Mouse (Mus musculus) midbrain, embryonic 16.5 days (tissue): ENCODE measurements around the gene Ice1. TPM values are rescaled to one million over a fixed set of nuclear protein-coding genes. Genes with fewer than 3 reads are reported as not detected.

Experiments
- ATAC-seq: fragments of 200-750 bp; cut with Nextera tagmentation; 2 replicates; pipeline ENCODE4 v1.8.0; 2017; ENCODE audit warnings: moderate TSS enrichment
- H3K27ac ChIP-seq: fragments of 300-500 bp; sonication (generic); 2 replicates; pipeline ENCODE4 v1.5.1; 2014; ENCODE audit warnings: mild to moderate bottlenecking, low read length, mixed read lengths
- H3K27me3 ChIP-seq: fragments of 300-500 bp; sonication (generic); 2 replicates; pipeline ENCODE4 v1.6.1; 2014; ENCODE audit warnings: low read depth, low read length, mixed read lengths; ENCODE audit not compliant: control insufficient read depth, insufficient read depth
- H3K36me3 ChIP-seq: fragments of 300-500 bp; sonication (generic); 2 replicates; pipeline ENCODE4 v1.6.1; 2014; ENCODE audit warnings: mild to moderate bottlenecking, low read length, moderate library complexity, mixed read lengths; ENCODE audit not compliant: control insufficient read depth, insufficient read depth
- H3K4me1 ChIP-seq: fragments of 300-500 bp; sonication (generic); 2 replicates; pipeline ENCODE4 v1.6.1; 2014; ENCODE audit warnings: mild to moderate bottlenecking, low read length, mixed read lengths; ENCODE audit not compliant: control insufficient read depth, insufficient read depth
- H3K4me2 ChIP-seq: fragments of 300-500 bp; sonication (generic); 2 replicates; pipeline ENCODE4 v1.6.1; 2014; ENCODE audit warnings: mild to moderate bottlenecking, low read length, mixed read lengths
- H3K4me3 ChIP-seq: fragments of 300-500 bp; sonication (generic); 2 replicates; pipeline ENCODE4 v1.5.1; 2014; ENCODE audit warnings: low read depth, mild to moderate bottlenecking, low read length, moderate library complexity, mixed read lengths
- H3K9ac ChIP-seq: fragments of 300-500 bp; sonication (generic); 2 replicates; pipeline ENCODE4 v1.6.1; 2014; ENCODE audit warnings: low read depth, low read length, mixed read lengths
- H3K9me3 ChIP-seq: fragments of 300-500 bp; sonication (generic); replicated peaks from 2 replicates; pipeline ENCODE4 v1.6.1; 2014; ENCODE audit warnings: mild to moderate bottlenecking, low read length, mixed read lengths; ENCODE audit not compliant: control insufficient read depth, poor library complexity, severe bottlenecking
- WGBS: fragments of 180-500 bp; shearing (Covaris S2); extraction: QIAGEN DNeasy Blood & Tissue Kit; methylation state at CpG from one replicate; pipeline ENCODE4 v1.1.7; 2014; 5-methylcytosine and 5-hydroxymethylcytosine counted together
- polyA plus RNA-seq: library from polyadenylated mRNA; unstranded; fragments of >200 nt; fragmentation: Nextera tagmentation; extraction: Ambion mirVana; gene quantifications from 2 replicates; pipeline ENCODE4 v1.2.1, GENCODE M21; 2015

Ice1 gene
- polyA plus RNA-seq, 1 experiment from 2014 or later, result 38.2 TPM

DNA sequence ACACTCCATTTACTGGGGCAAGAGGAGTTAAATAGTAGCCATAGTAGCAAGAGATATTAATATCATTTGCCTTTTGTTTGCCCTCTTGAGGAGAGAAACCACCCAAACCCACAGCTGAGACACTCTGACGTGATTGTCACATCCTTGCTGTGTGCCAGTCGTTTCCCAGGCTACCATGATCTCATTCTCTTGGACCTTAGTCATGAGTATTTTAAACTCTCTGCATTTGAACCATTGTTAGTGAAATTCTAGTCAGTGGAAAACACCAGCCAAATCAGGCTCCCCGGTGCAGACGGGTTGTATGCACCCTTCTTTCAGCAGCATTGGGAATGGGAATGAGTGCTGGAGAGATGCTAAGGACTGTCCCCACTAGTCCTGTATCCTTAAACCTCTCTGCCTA, 32.6 kb upstream of the Ice1 start:
- no peak overlapping the region for H3K27ac ChIP-seq
- H3K36me3 ChIP-seq, result no peaks in the 10 kb centered on the region
- 68% methylated on average over 4 of the region's 4 CpGs for WGBS
- no peak overlapping the region for H3K4me2 ChIP-seq
- H3K4me3 ChIP-seq, result no peak overlapping the region
- no peaks in the 10 kb centered on the region for H3K27me3 ChIP-seq
- no peak overlapping the region for H3K9ac ChIP-seq
- no peaks in the 10 kb centered on the region for H3K4me1 ChIP-seq
- no peak for ATAC-seq
- no peaks in the 10 kb centered on the region for H3K9me3 ChIP-seq

DNA sequence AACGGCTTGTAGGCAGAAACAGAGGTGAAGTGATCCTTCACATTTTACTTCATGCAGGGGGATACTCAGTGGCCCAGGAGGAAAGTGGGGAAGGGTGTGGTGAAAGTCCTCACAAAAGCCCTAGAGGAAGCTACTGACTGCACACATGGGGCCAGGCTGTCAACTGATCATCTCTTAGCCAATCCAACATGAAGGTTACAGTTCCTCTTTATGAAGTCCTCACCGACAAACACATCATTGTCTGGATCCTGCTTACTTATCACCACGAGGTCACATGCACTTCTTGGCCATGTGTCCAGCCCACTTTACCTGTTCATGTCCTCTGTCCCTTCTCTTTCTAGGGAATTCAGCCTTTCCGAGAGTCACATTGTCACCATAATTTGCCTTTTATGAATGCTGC, 22.3 kb upstream of the Ice1 start:
- Histone ChIP-seq H3K36me3 (no peaks in the 10 kb centered on the region), H3K27ac (no peak overlapping the region), H3K4me3 (no peak overlapping the region), H3K9ac (no peak overlapping the region), H3K4me1 (no peaks in the 10 kb centered on the region), H3K9me3 (no peaks in the 10 kb centered on the region), H3K27me3 (no peaks in the 10 kb centered on the region), H3K4me2 (no peak overlapping the region)
- ATAC-seq, result no peak
- WGBS, result 75% methylated on average over 4 of the region's 4 CpGs

DNA sequence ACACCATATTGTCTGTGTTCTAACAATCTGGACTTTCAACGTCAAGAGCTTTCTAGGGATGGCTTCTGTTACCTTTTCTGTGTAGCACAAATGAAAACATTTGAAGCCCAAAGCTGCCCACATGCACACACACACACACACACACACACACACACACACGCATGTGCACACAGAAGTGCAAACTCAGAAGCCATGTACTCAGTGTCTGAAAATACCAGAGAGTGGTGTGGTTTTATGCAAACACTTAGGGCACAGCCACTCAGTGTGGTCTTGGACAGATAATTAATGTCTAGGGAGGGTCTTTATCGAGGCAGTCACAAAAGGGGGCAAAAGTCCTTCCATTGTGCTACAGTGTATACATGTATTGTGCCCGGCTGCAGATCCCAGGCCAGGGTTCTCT, 19.3 kb upstream of the Ice1 start:
- 62% methylated on average over 4 of the region's 4 CpGs for WGBS
- no peak for ATAC-seq
- Histone ChIP-seq H3K36me3 (no peaks in the 10 kb centered on the region), H3K4me1 (no peaks in the 10 kb centered on the region), H3K9me3 (no peaks in the 10 kb centered on the region), H3K4me3 (no peak overlapping the region), H3K9ac (no peak overlapping the region), H3K4me2 (no peak overlapping the region), H3K27ac (no peak overlapping the region), H3K27me3 (no peaks in the 10 kb centered on the region)

DNA sequence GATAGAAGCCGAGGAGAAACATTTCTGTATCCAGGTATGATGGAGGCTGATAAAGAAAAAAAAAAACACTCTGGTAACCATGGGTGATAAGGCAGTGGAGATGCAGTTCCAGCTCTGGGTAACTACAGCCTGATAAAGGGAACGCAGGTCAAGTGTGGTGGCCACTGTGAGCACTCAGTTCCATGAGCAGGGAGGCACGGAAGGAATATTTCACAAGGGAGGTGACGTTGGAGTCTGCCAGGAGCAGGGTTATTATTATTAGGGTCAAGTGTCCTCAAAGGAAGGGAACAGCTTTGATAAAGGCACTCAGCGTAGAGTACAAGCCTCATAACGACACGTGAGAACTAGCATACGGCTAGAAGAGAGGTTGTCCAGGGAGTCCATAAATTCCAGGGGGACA, 18.9 kb upstream of the Ice1 start:
- WGBS, result 76% methylated on average over 8 of the region's 8 CpGs
- ATAC-seq, result no peak
- Histone ChIP-seq H3K36me3 (no peaks in the 10 kb centered on the region), H3K27me3 (no peaks in the 10 kb centered on the region), H3K4me1 (no peaks in the 10 kb centered on the region), H3K27ac (no peak overlapping the region), H3K9me3 (no peaks in the 10 kb centered on the region), H3K9ac (no peak overlapping the region), H3K4me2 (no peak overlapping the region), H3K4me3 (no peak overlapping the region)

DNA sequence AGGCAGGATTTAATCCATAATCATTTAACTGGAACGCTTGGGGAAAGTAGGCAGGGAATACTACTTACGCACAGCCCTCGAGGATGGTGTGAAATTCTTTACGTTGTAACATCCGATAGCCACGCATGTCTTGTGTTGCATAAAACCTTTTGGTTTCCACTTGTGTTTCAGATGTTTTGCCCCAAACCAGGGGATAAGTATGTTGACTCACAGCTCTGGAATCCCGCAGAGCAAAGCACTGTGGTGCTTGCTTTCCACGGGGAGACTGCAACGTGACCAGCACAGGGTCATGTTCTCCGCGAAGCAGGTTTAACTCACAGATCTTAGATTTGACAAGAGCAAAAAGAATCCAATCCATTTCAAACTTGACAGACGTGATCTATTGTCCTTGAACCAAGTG, 18.1 kb upstream of the Ice1 start:
- H3K27me3 ChIP-seq, result no peaks in the 10 kb centered on the region
- H3K36me3 ChIP-seq, result no peaks in the 10 kb centered on the region
- H3K9me3 ChIP-seq, result no peaks in the 10 kb centered on the region
- ATAC-seq, result no peak
- H3K4me3 ChIP-seq, result no peak overlapping the region
- H3K4me1 ChIP-seq, result no peaks in the 10 kb centered on the region
- H3K4me2 ChIP-seq, result no peak overlapping the region
- no peak overlapping the region for H3K9ac ChIP-seq
- no peak overlapping the region for H3K27ac ChIP-seq
- WGBS, result 83% methylated on average over 12 of the region's 12 CpGs

DNA sequence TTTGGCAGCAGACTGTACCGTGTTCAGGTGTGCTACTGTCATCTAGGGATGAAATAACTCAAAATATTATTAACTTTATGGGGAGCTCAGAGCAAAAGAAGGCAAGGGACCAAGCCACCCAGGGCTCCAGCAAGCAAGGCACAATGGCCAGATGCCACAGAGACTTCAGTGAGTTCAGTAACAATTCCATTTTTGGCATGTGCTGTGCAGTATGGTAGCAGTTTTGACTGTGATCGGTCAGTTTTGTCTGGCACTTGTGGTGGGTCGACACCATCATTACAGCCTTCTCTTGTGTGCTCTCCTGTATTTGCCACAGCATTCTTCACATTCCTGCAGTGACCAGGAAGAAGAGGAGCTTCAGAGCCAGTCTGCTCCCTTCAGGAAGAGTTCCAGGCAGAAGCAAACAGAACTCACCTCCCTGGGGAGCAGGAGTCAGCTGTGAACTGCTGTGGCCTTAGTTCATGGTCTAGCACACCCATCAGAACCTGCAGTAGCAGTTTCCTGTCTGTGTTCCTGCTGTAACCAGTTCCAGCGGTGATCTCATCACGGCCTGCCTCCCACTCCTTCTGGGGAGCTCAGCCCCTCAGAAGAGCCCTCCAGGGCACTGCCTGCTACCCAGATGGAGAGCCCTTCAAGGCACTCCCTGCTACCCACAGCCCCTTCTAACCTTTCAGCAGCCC, 16.8 kb upstream of the Ice1 start:
- H3K36me3 ChIP-seq, result no peaks in the 10 kb centered on the region
- H3K4me3 ChIP-seq, result no peak overlapping the region
- H3K9me3 ChIP-seq, result no peaks in the 10 kb centered on the region
- ATAC-seq, result no peak
- WGBS, result 76% methylated on average over 5 of the region's 5 CpGs
- no peaks in the 10 kb centered on the region for H3K27me3 ChIP-seq
- H3K9ac ChIP-seq, result no peak overlapping the region
- no peak overlapping the region for H3K27ac ChIP-seq
- no peaks in the 10 kb centered on the region for H3K4me1 ChIP-seq
- no peak overlapping the region for H3K4me2 ChIP-seq

DNA sequence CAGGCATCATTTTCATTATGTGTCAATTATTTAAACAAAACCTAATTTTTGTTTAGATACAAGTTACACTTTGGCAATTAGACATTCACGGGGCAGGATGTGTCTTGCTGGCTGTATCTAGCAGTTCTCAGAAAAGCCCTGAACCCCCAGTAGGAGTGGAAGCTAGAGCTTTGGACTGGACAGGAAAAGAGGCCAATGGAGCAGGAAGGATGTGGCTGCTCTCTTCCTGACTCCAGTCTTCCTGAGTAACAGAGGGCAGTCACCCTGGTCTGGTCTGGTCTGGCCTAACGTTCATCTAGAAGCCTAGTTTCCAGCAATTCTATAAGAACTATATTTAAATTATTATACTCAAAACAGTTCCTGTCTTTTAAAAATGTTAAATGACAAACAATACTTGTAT, 16.0 kb upstream of the Ice1 start:
- Histone ChIP-seq H3K9me3 (no peaks in the 10 kb centered on the region), H3K9ac (no peak overlapping the region), H3K27ac (no peak overlapping the region), H3K4me3 (no peak overlapping the region), H3K36me3 (no peaks in the 10 kb centered on the region), H3K4me1 (no peaks in the 10 kb centered on the region), H3K4me2 (no peak overlapping the region), H3K27me3 (no peaks in the 10 kb centered on the region)
- 82% methylated on average over 2 of the region's 2 CpGs for WGBS
- no peak for ATAC-seq

DNA sequence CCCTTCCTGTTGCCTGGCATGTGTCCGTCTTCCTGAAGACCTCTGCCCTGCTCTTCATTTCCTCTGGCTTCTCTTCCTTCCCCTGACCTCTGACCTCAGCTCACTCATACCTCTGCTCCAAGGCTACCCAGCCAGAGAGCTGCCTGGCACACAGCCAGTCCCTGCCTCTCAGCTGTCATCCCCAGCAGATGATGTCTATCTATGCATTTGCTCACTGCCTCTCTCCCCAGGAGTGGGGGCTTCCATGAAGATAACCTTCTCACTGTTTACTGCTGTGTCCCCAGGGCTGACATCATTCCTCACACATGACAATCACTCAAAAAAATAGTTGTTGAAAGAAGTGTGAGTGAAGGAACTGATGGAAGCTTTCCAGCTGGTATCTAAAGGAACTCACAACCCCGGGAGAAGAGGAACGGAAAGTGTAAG, 12.6 kb upstream of the Ice1 start:
- no peak overlapping the region for H3K4me3 ChIP-seq
- no peaks in the 10 kb centered on the region for H3K27me3 ChIP-seq
- 73% methylated on average over 3 of the region's 3 CpGs for WGBS
- no peak overlapping the region for H3K9ac ChIP-seq
- no peak overlapping the region for H3K27ac ChIP-seq
- no peak overlapping the region for H3K4me2 ChIP-seq
- no peaks in the 10 kb centered on the region for H3K9me3 ChIP-seq
- ATAC-seq, result no peak
- H3K4me1 ChIP-seq, result no peaks in the 10 kb centered on the region
- H3K36me3 ChIP-seq, result no peaks in the 10 kb centered on the region

DNA sequence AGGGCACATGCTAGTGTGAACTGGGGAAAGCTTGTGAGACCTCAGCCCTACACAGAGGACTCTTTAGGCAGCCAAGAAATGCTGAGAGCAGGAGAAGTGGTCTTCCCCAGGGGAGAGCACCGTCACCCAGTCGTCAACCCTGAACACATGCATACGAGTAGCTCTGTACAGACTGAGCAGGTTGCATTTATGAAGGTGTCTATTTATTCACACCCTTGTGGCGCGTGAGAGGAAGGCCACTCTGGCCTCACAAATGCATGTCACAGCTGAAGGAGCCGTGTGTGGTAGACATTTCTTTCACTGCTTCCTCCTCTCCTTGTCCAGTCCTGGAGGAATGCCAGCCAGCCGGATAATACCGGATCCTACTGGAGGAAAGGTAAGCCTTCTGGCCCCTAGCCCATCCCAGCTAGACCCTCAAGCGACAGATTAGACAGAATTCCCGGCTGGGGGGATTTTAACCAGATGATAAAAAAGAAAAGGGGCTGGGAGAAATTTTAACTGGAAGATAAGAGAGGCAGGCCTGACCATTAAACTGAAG, 8.6 kb upstream of the Ice1 start:
- Histone ChIP-seq H3K4me3 (no peak overlapping the region), H3K9ac (no peak overlapping the region), H3K27me3 (peaks cover 2% of the 10 kb centered on the region; the same call in 1 of the 2 replicates), H3K4me1 (no peaks in the 10 kb centered on the region), H3K36me3 (no peaks in the 10 kb centered on the region), H3K4me2 (no peak overlapping the region), H3K9me3 (no peaks in the 10 kb centered on the region), H3K27ac (no peak overlapping the region)
- ATAC-seq, result no peak
- 65% methylated on average over 10 of the region's 10 CpGs for WGBS
